Mouse (Mus musculus): ENCODE results near the gene Ift122. TPM values are rescaled to one million over a fixed set of nuclear protein-coding genes. Genes with fewer than 3 reads are reported as not detected.

Ift122 gene
- polyA plus RNA-seq, 1 experiment from 2014 or later = 23.9 TPM

DNA sequence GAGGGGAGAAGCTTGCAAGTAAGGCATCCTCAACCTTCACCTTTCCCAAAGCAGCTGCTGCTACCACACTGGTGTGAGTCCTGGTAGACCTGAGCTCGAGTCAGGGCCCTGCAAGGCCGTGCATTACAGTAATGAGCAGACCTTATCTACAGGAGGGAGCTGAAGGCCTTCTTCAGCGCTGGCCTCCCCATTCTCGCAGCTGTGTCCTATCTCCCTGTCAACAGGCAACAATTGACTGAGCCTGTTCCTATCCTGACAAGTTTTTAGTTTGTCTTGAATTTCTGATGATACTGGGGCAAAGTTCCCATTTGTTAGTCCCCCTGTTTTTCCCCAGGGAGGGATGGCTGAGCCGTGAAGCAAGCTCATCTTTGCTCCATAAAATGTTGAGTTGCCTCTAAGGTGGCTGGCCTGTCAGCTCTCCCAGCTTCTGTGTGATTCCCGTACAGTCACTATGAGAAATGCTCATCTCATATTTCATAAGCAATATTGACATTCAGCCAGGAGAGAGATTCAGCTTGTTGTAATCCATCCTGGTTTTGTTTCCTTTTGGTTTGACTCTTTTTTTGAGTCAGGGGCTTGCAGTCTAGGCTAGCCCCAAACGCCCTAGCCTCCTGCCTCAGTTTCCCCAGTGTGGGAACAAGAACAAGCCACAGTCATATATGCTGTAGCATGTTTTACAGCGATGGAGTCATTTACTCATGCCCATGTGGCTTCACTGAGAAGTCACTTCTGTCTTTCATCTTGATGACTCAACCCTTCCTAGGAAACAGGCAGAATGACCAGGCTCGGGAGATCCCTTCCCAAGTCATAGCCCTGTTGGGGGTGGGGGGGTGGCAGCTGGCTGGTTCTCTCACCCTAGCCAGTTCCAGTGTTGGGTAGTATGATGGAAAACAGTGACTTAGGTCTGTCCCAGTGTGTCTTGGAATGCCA is 90.5 kb downstream of the Ift122 start:
- Histone ChIP-seq H3K27ac (ENCODE audit: low read length) (no peak overlapping the region), H3K9me3 (ENCODE audit: control insufficient read depth, low read depth, low read length) (no peaks in the 10 kb centered on the region), H3K9ac (replicated peaks; ENCODE audit: low read depth, low read length) (no peak overlapping the region), H3K36me3 (ENCODE audit: control insufficient read depth, insufficient read depth, low read length) (no peaks in the 10 kb centered on the region), H3K4me3 (ENCODE audit: low read depth, low read length) (no peak overlapping the region), H3K27me3 (ENCODE audit: control insufficient read depth, insufficient read depth, low read length) (no peaks in the 10 kb centered on the region), H3K4me1 (ENCODE audit: control insufficient read depth, insufficient read depth, low read length) (peaks cover 11% of the 10 kb centered on the region; the same call in 1 of the 2 replicates), H3K4me2 (replicated peaks; ENCODE audit: low read depth, low read length) (no peak overlapping the region)
- ATAC-seq (ENCODE audit: insufficient number of reproducible peaks, insufficient read depth, low FRiP score, low read depth) = no peak
- 64% methylated on average over 9 of the region's 9 CpGs for WGBS

DNA sequence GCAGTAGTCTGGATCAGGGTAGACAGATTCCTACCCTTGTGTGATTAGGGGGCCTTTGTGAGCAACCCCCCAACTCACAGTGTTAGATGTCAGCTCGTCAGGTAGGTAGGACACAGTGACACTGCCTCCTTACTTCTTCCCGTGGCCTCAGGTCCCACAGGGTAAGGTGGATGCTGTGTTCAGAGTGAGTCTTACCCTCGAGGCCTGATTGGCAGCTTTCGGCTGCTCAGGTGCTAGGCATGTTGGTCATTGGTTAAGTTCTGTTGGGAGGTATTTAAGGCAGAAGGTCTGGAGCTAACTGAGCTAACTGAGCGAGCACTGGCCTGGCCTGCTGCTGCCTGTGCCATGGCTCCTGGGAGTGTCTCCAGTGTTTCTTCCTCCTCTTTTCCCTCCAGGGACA is 91.4 kb downstream of the Ift122 start, which contains the start of gene H1foo:
H1foo (plus strand) TSS at position 301 of the 400 bp plus-strand sequence.
- 82% methylated on average over 5 of the region's 5 CpGs for WGBS
- H3K4me2 ChIP-seq (replicated peaks; ENCODE audit: low read depth, low read length) = no peak within 1 kb of the TSS
- ATAC-seq (ENCODE audit: insufficient number of reproducible peaks, insufficient read depth, low FRiP score, low read depth) = no peak
- H3K36me3 ChIP-seq (ENCODE audit: control insufficient read depth, insufficient read depth, low read length) = no peaks in the 10 kb centered on the region
- H3K9ac ChIP-seq (replicated peaks; ENCODE audit: low read depth, low read length) = no peak within 1 kb of the TSS
- H3K4me1 ChIP-seq (ENCODE audit: control insufficient read depth, insufficient read depth, low read length) = peaks cover 11% of the 10 kb centered on the region; the same call in 1 of the 2 replicates
- H3K27me3 ChIP-seq (ENCODE audit: control insufficient read depth, insufficient read depth, low read length) = no peaks in the 10 kb centered on the region
- H3K27ac ChIP-seq (ENCODE audit: low read length) = no peak within 1 kb of the TSS
- no peaks in the 10 kb centered on the region for H3K9me3 ChIP-seq (ENCODE audit: control insufficient read depth, low read depth, low read length)
- H3K4me3 ChIP-seq (ENCODE audit: low read depth, low read length) = no peak within 1 kb of the TSS

DNA sequence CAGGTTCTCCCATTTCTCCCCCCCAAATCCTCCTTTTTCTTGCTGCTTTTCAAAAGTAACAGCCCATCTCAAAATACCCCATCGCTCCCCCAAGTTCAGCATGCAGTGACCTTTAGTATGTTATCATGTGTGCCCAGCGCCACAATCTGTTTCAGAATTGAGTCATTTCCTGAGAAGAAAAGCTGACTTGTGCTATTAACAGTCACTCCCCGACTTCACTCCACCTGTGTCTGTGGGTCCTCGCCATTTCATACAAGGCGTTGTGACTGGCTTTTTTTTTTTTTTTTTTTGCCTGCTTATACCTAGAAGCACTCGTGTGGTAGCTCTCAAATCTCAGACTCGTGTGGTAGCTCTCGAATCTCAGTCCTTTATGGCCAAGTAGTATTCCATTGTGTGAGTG is 92.4 kb downstream of the Ift122 start:
- WGBS = 83% methylated on average over 8 of the region's 8 CpGs
- ATAC-seq (ENCODE audit: insufficient number of reproducible peaks, insufficient read depth, low FRiP score, low read depth) = no peak
- H3K4me2 ChIP-seq (replicated peaks; ENCODE audit: low read depth, low read length) = no peak overlapping the region
- no peak overlapping the region for H3K4me3 ChIP-seq (ENCODE audit: low read depth, low read length)
- peaks cover 11% of the 10 kb centered on the region; the same call in 1 of the 2 replicates for H3K4me1 ChIP-seq (ENCODE audit: control insufficient read depth, insufficient read depth, low read length)
- H3K9me3 ChIP-seq (ENCODE audit: control insufficient read depth, low read depth, low read length) = no peaks in the 10 kb centered on the region
- H3K36me3 ChIP-seq (ENCODE audit: control insufficient read depth, insufficient read depth, low read length) = no peaks in the 10 kb centered on the region
- H3K27ac ChIP-seq (ENCODE audit: low read length) = no peak overlapping the region
- H3K9ac ChIP-seq (replicated peaks; ENCODE audit: low read depth, low read length) = no peak overlapping the region
- no peaks in the 10 kb centered on the region for H3K27me3 ChIP-seq (ENCODE audit: control insufficient read depth, insufficient read depth, low read length)

DNA sequence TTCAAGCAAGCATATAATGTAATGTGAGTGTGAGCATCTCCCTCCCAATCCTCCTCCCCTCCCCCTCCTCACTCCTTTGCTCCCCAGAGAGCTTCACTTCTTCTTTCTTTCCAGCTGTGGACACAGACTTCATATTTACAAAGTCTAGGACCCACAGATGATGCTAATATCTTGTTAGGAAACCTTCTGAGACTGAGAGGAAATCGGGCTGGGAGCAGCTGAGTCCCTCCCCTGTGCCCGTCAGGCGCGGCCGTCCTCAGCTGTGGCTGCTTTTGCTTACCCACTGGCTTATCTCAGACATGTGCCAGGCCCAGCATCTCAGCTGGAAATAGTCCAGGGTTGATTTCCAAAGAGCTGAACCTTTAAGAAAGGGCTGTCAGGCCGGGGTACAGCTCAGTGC is 93.1 kb downstream of the Ift122 start:
- H3K4me2 ChIP-seq (replicated peaks; ENCODE audit: low read depth, low read length) = no peak overlapping the region
- H3K4me3 ChIP-seq (ENCODE audit: low read depth, low read length) = no peak overlapping the region
- H3K36me3 ChIP-seq (ENCODE audit: control insufficient read depth, insufficient read depth, low read length) = no peaks in the 10 kb centered on the region
- no peak overlapping the region for H3K27ac ChIP-seq (ENCODE audit: low read length)
- H3K9me3 ChIP-seq (ENCODE audit: control insufficient read depth, low read depth, low read length) = no peaks in the 10 kb centered on the region; the same call in 1 of the 2 replicates
- no peak for ATAC-seq (ENCODE audit: insufficient number of reproducible peaks, insufficient read depth, low FRiP score, low read depth)
- WGBS = 51% methylated on average over 6 of the region's 6 CpGs
- peaks cover 5% of the 10 kb centered on the region; the same call in 1 of the 2 replicates for H3K4me1 ChIP-seq (ENCODE audit: control insufficient read depth, insufficient read depth, low read length)
- H3K9ac ChIP-seq (replicated peaks; ENCODE audit: low read depth, low read length) = no peak overlapping the region
- no peaks in the 10 kb centered on the region for H3K27me3 ChIP-seq (ENCODE audit: control insufficient read depth, insufficient read depth, low read length)

DNA sequence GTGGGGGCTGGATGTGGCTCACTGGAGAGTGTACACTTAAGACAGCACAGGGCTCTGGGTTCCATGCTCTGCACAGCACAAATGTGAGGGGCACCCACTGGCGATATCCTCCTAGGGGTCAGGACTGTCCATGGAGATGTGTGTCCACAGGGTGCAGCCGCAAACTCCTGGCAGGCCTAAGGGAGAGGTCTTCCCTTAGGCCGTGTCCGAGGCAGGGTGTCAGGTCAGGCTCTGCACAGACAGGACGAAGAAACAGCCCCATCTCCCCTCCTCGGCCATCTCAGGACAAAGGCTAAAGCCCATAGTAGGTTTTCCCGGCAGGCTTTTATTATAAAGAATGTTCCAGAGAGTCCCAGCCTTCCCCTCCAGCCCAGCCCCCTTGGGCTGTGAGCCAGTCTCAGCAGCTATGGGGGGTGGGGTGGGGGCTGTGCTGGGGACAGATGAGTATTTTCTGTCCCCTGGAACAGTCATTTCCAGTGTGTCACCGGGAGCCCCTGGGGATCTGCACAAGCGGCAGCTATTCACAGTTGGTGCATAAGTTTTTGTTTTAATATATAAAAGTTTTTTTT is 101.3 kb downstream of the Ift122 start:
- no peak overlapping the region for H3K9ac ChIP-seq (replicated peaks; ENCODE audit: low read depth, low read length)
- H3K36me3 ChIP-seq (ENCODE audit: control insufficient read depth, insufficient read depth, low read length) = peaks cover 3% of the 10 kb centered on the region; the same call in 1 of the 2 replicates
- ATAC-seq (ENCODE audit: insufficient number of reproducible peaks, insufficient read depth, low FRiP score, low read depth) = no peak
- H3K27me3 ChIP-seq (ENCODE audit: control insufficient read depth, insufficient read depth, low read length) = no peaks in the 10 kb centered on the region
- H3K4me3 ChIP-seq (ENCODE audit: low read depth, low read length) = no peak overlapping the region
- no peak overlapping the region for H3K4me2 ChIP-seq (replicated peaks; ENCODE audit: low read depth, low read length)
- peaks cover 28% of the 10 kb centered on the region for H3K4me1 ChIP-seq (ENCODE audit: control insufficient read depth, insufficient read depth, low read length)
- 81% methylated on average over 9 of the region's 9 CpGs for WGBS
- H3K9me3 ChIP-seq (ENCODE audit: control insufficient read depth, low read depth, low read length) = peaks cover 3% of the 10 kb centered on the region; the same call in 1 of the 2 replicates
- H3K27ac ChIP-seq (ENCODE audit: low read length) = no peak overlapping the region

DNA sequence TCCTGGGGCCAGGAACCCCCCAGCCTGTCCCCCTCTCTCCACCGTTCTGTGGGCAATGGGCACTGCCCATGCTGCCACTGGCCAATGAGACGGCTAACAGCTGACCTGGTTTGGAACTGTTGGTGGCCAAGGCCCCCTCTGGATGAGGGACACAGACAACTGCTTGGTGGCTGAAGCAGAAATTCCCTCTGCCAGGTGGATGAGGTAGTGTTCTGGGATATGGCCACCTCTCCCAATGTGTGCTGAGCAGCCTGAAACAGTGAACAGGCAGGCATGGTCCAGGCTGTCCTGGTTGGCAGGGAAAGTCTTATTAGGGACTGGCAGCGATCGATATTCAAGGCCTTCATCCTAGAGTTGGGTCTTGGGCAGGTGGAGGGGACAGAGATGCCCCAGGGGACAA is 101.9 kb downstream of the Ift122 start:
- Histone ChIP-seq H3K9me3 (ENCODE audit: control insufficient read depth, low read depth, low read length) (peaks cover 3% of the 10 kb centered on the region; the same call in 1 of the 2 replicates), H3K36me3 (ENCODE audit: control insufficient read depth, insufficient read depth, low read length) (peaks cover 8% of the 10 kb centered on the region; the same call in 1 of the 2 replicates), H3K27ac (ENCODE audit: low read length) (no peak overlapping the region), H3K9ac (replicated peaks; ENCODE audit: low read depth, low read length) (no peak overlapping the region), H3K4me1 (ENCODE audit: control insufficient read depth, insufficient read depth, low read length) (peaks cover 28% of the 10 kb centered on the region), H3K4me2 (replicated peaks; ENCODE audit: low read depth, low read length) (no peak overlapping the region), H3K27me3 (ENCODE audit: control insufficient read depth, insufficient read depth, low read length) (no peaks in the 10 kb centered on the region), H3K4me3 (ENCODE audit: low read depth, low read length) (no peak overlapping the region)
- no peak for ATAC-seq (ENCODE audit: insufficient number of reproducible peaks, insufficient read depth, low FRiP score, low read depth)
- 89% methylated on average over 4 of the region's 4 CpGs for WGBS

DNA sequence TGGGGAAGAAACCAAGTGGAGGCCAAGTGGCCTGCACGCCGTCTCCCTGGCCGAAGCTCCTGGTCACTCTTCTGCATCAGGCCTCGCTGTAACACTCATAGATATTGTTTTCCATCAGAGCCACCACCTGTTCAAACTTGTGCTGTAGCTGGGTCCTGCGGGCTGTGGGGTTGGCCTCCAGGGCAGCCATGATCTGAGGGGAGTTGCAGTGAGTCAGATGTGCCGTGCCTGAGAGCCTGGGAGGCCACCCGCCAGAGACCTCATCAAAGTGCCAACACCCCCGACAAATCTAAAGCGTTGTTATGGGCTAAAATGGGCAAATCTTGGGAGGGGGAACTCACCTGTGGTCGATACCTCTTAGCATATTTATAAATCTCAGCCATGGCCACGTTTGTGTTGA is 102.4 kb downstream of the Ift122 start:
- Histone ChIP-seq H3K4me1 (ENCODE audit: control insufficient read depth, insufficient read depth, low read length) (peaks cover 28% of the 10 kb centered on the region), H3K36me3 (ENCODE audit: control insufficient read depth, insufficient read depth, low read length) (peaks cover 11% of the 10 kb centered on the region; the same call in 1 of the 2 replicates), H3K9me3 (ENCODE audit: control insufficient read depth, low read depth, low read length) (peaks cover 3% of the 10 kb centered on the region; the same call in 1 of the 2 replicates), H3K27me3 (ENCODE audit: control insufficient read depth, insufficient read depth, low read length) (no peaks in the 10 kb centered on the region), H3K9ac (replicated peaks; ENCODE audit: low read depth, low read length) (no peak overlapping the region), H3K27ac (ENCODE audit: low read length) (no peak overlapping the region), H3K4me2 (replicated peaks; ENCODE audit: low read depth, low read length) (no peak overlapping the region), H3K4me3 (ENCODE audit: low read depth, low read length) (no peak overlapping the region)
- WGBS = 78% methylated on average over 11 of the region's 11 CpGs
- no peak for ATAC-seq (ENCODE audit: insufficient number of reproducible peaks, insufficient read depth, low FRiP score, low read depth)

DNA sequence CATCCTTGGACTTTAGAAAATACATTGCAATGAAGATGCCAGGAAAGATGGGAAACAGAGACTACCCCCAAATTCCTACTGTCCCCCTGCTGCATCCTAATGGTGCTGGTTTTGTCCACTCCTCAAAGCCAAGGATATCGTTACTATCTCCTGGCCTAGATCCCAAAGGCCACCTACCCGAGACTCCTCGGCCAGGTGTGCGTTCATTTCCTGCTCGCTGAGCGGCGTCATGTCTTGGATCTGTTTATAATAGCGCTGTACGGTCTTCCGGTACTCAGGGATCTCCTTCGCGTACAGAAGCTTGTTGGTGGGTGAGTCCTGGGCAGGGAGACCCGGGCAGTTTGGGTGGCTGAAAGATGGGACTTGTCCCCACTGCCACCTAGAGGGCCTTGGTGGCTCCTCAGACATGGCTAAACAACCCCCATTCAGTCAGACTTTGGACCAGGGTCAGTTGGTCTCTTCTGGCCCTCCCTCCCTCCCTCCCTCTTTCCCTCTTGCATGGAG is 103.2 kb downstream of the Ift122 start:
- H3K27me3 ChIP-seq (ENCODE audit: control insufficient read depth, insufficient read depth, low read length) = no peaks in the 10 kb centered on the region
- H3K4me1 ChIP-seq (ENCODE audit: control insufficient read depth, insufficient read depth, low read length) = peaks cover 28% of the 10 kb centered on the region
- peaks cover 3% of the 10 kb centered on the region; the same call in 1 of the 2 replicates for H3K9me3 ChIP-seq (ENCODE audit: control insufficient read depth, low read depth, low read length)
- no peak overlapping the region for H3K4me2 ChIP-seq (replicated peaks; ENCODE audit: low read depth, low read length)
- H3K36me3 ChIP-seq (ENCODE audit: control insufficient read depth, insufficient read depth, low read length) = peaks cover 15% of the 10 kb centered on the region; the same call in 1 of the 2 replicates
- no peak overlapping the region for H3K4me3 ChIP-seq (ENCODE audit: low read depth, low read length)
- whole genome bisulfite sequencing = 51% methylated on average over 13 of the region's 13 CpGs
- no peak overlapping the region for H3K9ac ChIP-seq (replicated peaks; ENCODE audit: low read depth, low read length)
- ATAC-seq (ENCODE audit: insufficient number of reproducible peaks, insufficient read depth, low FRiP score, low read depth) = 0 out of 2 replicates have a peak, but pooled peaks have one; percentile 3
- H3K27ac ChIP-seq (ENCODE audit: low read length) = peak overlapping the region; percentile 39; the same call in 1 of the 2 replicates
